Mouse (Mus musculus) stomach, embryonic 15.5 days (tissue): ENCODE data around the gene Ppargc1a. TPM values are rescaled to one million over a fixed set of nuclear protein-coding genes. Genes with fewer than 3 reads are reported as not detected.

Experiments used
- ATAC-seq: fragments of 200-750 bp; cut with Nextera tagmentation; 2 replicates; pipeline ENCODE4 v1.8.0; 2017; ENCODE audit warnings: low read depth, moderate number of reproducible peaks, moderate TSS enrichment; ENCODE audit not compliant: insufficient read depth, low FRiP score
- H3K27ac ChIP-seq: fragments of 300-500 bp; sonication (generic); 2 replicates; pipeline ENCODE4 v1.5.1; 2015; ENCODE audit warnings: mild to moderate bottlenecking, inconsistent platforms
- H3K27me3 ChIP-seq: fragments of 300-500 bp; sonication (generic); replicated peaks from 2 replicates; pipeline ENCODE4 v1.6.1; 2015; ENCODE audit warnings: inconsistent platforms
- H3K36me3 ChIP-seq: fragments of 300-500 bp; sonication (generic); 2 replicates; pipeline ENCODE4 v1.6.1; 2015; ENCODE audit warnings: inconsistent platforms
- H3K4me1 ChIP-seq: fragments of 300-500 bp; sonication (generic); 2 replicates; pipeline ENCODE4 v1.6.1; 2015; ENCODE audit warnings: inconsistent platforms
- H3K4me2 ChIP-seq: fragments of 300-500 bp; sonication (generic); 2 replicates; pipeline ENCODE4 v1.6.1; 2015; ENCODE audit warnings: mild to moderate bottlenecking, inconsistent platforms
- H3K4me3 ChIP-seq: fragments of 300-500 bp; sonication (generic); replicated peaks from 2 replicates; pipeline ENCODE4 v1.5.1; 2015; ENCODE audit warnings: inconsistent platforms
- H3K9ac ChIP-seq: fragments of 300-500 bp; sonication (generic); 2 replicates; pipeline ENCODE4 v1.6.1; 2015; ENCODE audit warnings: inconsistent platforms
- H3K9me3 ChIP-seq: fragments of 300-500 bp; sonication (generic); 2 replicates; pipeline ENCODE4 v1.6.1; 2016; ENCODE audit warnings: inconsistent platforms
- WGBS: fragments of 180-500 bp; shearing (Covaris S2); methylation state at CpG from one replicate; pipeline ENCODE4 v1.1.7; 2015; 5-methylcytosine and 5-hydroxymethylcytosine counted together
- polyA plus RNA-seq: library from polyadenylated mRNA; unstranded; fragments of >200 nt; fragmentation: Nextera tagmentation; extraction: Ambion mirVana; gene quantifications from 2 replicates; pipeline ENCODE4 v1.2.1, GENCODE M21; 2015

The Ppargc1a gene
- 4.3 and 5.4 TPM in 2 replicates for polyA plus RNA-seq

DNA sequence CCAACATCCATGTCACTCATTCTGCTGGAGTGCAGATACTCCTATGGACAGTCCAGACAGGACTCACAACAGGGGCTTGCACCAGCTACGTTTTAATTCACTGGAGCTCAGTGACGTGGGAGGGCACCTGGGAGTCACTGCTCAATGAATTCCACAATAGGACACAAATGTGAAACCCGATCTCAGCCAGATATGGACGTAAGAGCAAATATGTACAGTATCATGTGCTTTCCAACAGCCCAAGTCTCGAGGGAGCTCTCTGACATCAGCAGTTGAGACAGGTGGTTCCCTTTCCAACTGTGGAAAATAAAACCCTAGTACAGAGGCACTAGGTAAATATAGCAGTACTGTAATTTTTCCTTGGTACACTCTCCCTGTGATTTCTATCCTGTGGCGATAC lies at the start of gene Ppargc1a:
Gene Ppargc1a (minus strand): TSS at position 68 of the 400 bp plus-strand sequence.
- H3K27ac ChIP-seq, result 0 out of 2 replicates have a peak within 1 kb of the TSS, but pooled peaks have one; percentile 2
- H3K4me3 ChIP-seq, result no peak within 1 kb of the TSS
- H3K9me3 ChIP-seq, result no peaks in the 10 kb centered on the region
- no peaks in the 10 kb centered on the region for H3K36me3 ChIP-seq
- WGBS, result 36% methylated on average over 6 of the region's 6 CpGs
- no peak within 1 kb of the TSS for H3K9ac ChIP-seq
- no peaks in the 10 kb centered on the region for H3K4me1 ChIP-seq
- no peak within 1 kb of the TSS for H3K4me2 ChIP-seq
- ATAC-seq, result peak; percentile 84
- no peaks in the 10 kb centered on the region for H3K27me3 ChIP-seq

DNA sequence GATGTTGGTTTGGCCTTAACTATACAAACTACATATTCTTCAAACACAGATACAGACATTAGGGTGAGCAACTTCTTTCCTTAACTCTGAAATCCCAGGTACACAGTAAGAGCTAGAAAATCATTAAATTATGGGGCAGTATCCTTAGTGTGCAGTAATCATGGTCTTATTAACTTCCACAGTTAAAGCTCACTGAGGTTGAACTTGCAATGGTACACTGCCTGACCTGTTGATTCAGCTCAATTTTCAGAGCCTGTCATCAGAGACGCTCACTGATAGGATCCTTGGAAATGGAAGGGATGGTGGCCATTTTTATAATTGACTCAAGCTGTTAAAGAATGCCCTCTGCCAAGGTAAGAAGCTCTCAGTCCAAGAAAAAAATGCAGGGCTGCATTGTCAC lies 49.4 kb upstream of the Ppargc1a start:
- no peaks in the 10 kb centered on the region for H3K36me3 ChIP-seq
- 81% methylated on average over 1 of the region's 1 CpGs for WGBS
- H3K4me1 ChIP-seq, result no peaks in the 10 kb centered on the region
- H3K27me3 ChIP-seq, result no peaks in the 10 kb centered on the region
- no peak for ATAC-seq
- no peak overlapping the region for H3K4me2 ChIP-seq
- no peak overlapping the region for H3K27ac ChIP-seq
- no peaks in the 10 kb centered on the region for H3K9me3 ChIP-seq
- no peak overlapping the region for H3K4me3 ChIP-seq
- no peak overlapping the region for H3K9ac ChIP-seq

DNA sequence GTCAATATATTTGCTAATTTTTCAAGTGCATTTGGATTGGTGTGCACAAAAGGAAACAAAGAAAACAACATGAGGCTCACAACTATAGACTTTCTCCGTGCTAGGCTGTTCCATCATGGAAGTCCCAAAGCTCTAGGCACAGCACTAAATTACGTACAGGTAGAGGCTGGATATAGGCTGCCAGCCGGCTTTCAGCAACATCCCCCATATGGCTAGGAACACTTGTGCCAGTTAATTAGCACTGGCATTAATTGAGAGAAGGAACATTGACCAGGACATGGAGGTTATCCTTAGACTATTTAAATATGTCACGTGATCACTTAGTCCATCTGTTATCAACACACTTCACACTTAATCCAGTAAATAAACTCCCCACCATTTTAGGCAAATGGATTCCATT lies 44.5 kb upstream of the Ppargc1a start:
- Histone ChIP-seq H3K9ac (no peak overlapping the region), H3K36me3 (no peaks in the 10 kb centered on the region), H3K9me3 (no peaks in the 10 kb centered on the region), H3K27ac (no peak overlapping the region), H3K4me1 (no peaks in the 10 kb centered on the region), H3K27me3 (no peaks in the 10 kb centered on the region), H3K4me2 (no peak overlapping the region), H3K4me3 (no peak overlapping the region)
- ATAC-seq, result no peak
- 90% methylated on average over 4 of the region's 4 CpGs for WGBS

DNA sequence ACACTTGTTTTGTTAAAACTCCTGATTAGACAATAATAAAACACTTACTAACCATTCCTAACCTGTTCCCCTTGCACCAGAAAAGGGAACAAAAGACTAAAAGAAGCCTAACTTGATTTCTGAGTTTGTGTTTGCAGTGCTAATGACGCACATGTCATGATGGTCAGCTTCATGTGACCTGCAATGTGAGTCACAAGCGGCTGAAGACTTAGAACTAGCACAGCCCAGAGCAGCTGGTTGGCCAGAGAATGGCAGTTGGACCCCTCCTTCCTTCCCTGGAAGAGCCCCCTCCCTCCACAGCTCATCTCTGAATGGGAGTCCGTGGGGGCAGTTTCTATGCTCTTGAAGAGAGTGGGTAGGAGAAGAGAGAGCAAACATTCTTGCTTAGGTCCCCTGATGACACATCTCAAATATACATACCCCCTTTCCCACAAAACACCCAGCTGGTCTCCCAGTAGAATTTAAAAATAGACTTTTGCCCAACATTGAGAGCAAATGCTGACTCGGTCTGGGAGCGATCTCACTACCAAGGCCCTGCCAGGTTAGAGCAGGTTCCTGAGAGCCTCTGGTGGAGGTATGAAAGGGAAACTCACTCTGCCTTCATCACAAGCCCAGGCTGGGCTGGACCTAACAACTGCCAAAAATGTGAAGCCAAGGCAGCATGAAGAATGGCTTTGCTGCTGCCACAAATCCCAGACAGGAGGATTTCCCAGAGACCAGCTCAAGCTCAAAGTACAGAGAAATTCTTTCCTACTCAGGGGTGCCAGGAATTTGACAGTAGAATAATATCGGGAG lies 40.4 kb upstream of the Ppargc1a start:
- Histone ChIP-seq H3K27me3 (no peaks in the 10 kb centered on the region), H3K4me3 (no peak overlapping the region), H3K9me3 (no peaks in the 10 kb centered on the region), H3K4me2 (no peak overlapping the region), H3K4me1 (no peaks in the 10 kb centered on the region), H3K9ac (no peak overlapping the region), H3K27ac (peak overlapping the region; percentile 5; the same call in 1 of the 2 replicates), H3K36me3 (no peaks in the 10 kb centered on the region)
- 59% methylated on average over 6 of the region's 6 CpGs for WGBS
- 0 out of 2 replicates have a peak, but pooled peaks have one; percentile 50 for ATAC-seq

DNA sequence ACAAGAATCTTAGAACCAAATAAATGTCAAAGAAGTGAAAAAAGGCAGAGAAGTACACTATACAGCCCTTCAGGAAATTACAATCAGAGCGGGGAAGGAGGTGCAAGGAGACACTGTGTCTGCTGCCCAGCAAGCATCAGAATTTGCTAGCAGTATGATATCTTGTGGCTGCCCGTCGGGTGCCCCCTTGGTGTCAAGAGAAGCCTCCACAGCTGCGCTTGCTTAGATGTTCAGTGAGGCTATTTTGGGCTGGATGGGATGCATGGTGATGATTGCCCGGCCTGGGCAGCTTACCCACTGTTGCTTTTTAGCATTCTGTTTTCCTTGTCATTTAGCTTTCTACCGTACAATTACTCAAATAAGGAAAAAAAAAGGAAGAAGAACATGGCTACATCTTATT lies 32.0 kb upstream of the Ppargc1a start:
- no peaks in the 10 kb centered on the region for H3K27me3 ChIP-seq
- no peak overlapping the region for H3K27ac ChIP-seq
- no peaks in the 10 kb centered on the region for H3K9me3 ChIP-seq
- no peak overlapping the region for H3K4me2 ChIP-seq
- H3K4me3 ChIP-seq, result no peak overlapping the region
- 61% methylated on average over 6 of the region's 6 CpGs for WGBS
- no peaks in the 10 kb centered on the region for H3K4me1 ChIP-seq
- no peak overlapping the region for H3K9ac ChIP-seq
- no peak for ATAC-seq
- H3K36me3 ChIP-seq, result no peaks in the 10 kb centered on the region

DNA sequence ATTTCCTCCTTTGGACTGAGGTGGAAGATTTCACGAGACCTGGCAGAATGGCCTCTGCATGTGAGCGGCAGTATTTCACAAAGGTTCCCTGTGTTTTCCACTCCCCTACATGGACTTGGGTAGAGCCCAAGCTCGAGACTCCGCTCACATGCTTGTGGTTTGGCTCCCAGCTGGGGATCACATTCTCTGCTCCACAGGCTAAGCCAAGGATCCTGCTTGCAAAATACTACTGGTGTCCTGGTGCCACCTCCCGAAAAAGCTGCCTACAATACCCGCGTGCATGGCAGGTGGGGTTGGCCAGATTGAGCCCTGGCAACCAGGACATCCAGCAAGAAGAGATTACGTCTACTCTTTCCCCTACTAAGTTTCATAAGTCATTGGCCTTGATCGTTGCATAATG lies 28.1 kb upstream of the Ppargc1a start:
- H3K4me3 ChIP-seq, result no peak overlapping the region
- ATAC-seq, result no peak
- H3K36me3 ChIP-seq, result no peaks in the 10 kb centered on the region
- 89% methylated on average over 9 of the region's 9 CpGs for WGBS
- no peaks in the 10 kb centered on the region for H3K27me3 ChIP-seq
- H3K4me2 ChIP-seq, result no peak overlapping the region
- peaks cover 5% of the 10 kb centered on the region; the same call in 1 of the 2 replicates for H3K4me1 ChIP-seq
- H3K27ac ChIP-seq, result no peak overlapping the region
- no peak overlapping the region for H3K9ac ChIP-seq
- H3K9me3 ChIP-seq, result no peaks in the 10 kb centered on the region

DNA sequence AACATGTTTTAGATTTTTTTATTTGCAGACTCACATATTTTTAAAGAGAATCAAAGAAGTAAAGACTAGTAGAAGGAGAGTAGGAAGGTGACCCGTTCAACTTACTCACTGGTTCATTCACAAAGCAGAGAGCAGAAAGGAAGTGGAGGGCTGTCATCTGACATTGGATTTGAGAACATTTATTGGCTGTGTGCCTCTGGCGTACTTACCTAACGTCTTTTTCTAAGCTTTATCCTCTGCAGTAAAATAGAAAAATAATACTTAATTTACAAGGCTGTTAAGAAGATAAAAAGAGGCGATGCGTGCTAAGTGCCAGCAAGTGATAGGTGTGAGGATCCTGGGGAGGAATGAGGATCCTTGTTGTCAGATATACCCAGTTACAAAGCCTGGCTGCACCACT lies 24.7 kb upstream of the Ppargc1a start:
- no peaks in the 10 kb centered on the region for H3K36me3 ChIP-seq
- no peak for ATAC-seq
- no peaks in the 10 kb centered on the region for H3K9me3 ChIP-seq
- peaks cover 5% of the 10 kb centered on the region; the same call in 1 of the 2 replicates for H3K4me1 ChIP-seq
- no peak overlapping the region for H3K27ac ChIP-seq
- no peak overlapping the region for H3K4me3 ChIP-seq
- no peaks in the 10 kb centered on the region for H3K27me3 ChIP-seq
- H3K4me2 ChIP-seq, result no peak overlapping the region
- no peak overlapping the region for H3K9ac ChIP-seq
- WGBS, result 40% methylated on average over 5 of the region's 5 CpGs

DNA sequence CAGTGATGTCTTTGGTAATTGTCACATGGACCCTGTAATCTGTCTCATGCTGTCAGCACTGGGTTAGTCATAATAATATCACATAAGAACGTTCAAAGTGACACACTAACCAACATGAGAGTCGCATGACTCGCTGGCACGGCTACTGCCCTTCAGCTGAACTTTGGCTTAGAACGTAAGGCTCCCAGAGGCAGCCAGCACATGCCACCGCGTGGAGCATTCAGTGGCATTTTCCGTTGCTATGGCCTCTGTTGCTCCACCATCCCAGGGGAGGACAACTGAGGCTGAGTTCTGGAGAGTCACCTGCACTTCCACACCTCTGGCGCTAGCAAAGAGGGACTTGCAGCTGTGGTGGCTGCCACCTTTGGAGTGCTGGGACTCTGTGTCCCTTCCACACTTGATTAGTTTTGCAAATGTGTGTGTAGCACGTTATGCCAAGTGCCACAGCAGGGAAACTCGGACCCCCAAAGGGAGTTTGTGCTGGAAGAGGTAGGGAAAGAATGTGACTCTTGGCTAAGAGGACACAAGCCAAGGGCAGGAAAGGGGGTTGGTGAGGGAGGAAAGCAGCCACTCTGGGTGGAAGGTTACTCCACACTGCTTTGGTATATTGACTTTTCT lies 24.1 kb upstream of the Ppargc1a start:
- Histone ChIP-seq H3K4me2 (peak overlapping the region; percentile 3; the same call in 1 of the 2 replicates), H3K9me3 (no peaks in the 10 kb centered on the region), H3K36me3 (no peaks in the 10 kb centered on the region), H3K9ac (no peak overlapping the region), H3K4me3 (no peak overlapping the region), H3K4me1 (peaks cover 5% of the 10 kb centered on the region; the same call in 1 of the 2 replicates), H3K27ac (no peak overlapping the region), H3K27me3 (no peaks in the 10 kb centered on the region)
- peak; percentile 43; the same call in 1 of the 2 replicates for ATAC-seq
- WGBS, result 10% methylated on average over 11 of the region's 11 CpGs

DNA sequence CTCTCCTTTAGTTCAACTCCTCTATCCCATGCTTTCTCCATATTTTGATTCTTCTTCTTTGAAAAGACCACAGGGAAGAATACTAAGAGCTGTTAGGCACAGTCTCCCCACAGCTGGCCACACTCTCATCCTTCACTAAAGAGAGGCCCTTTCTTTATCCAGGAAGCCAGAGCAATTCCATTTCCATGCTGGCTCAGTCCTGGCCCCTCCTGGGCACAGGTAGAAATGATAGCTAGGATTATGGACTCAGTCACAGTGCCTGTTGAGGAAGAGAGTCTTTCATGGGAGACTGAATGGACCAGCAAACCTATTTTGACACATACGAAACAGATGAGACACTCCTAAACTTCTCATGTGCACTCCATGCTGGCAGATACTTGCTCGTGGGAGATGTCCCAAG lies 18.7 kb upstream of the Ppargc1a start:
- Histone ChIP-seq H3K27me3 (no peaks in the 10 kb centered on the region), H3K27ac (no peak overlapping the region), H3K36me3 (no peaks in the 10 kb centered on the region), H3K4me1 (peaks cover 6% of the 10 kb centered on the region; the same call in 1 of the 2 replicates), H3K9ac (no peak overlapping the region), H3K4me3 (no peak overlapping the region), H3K9me3 (no peaks in the 10 kb centered on the region), H3K4me2 (no peak overlapping the region)
- no peak for ATAC-seq
- WGBS, result 81% methylated on average over 2 of the region's 2 CpGs

DNA sequence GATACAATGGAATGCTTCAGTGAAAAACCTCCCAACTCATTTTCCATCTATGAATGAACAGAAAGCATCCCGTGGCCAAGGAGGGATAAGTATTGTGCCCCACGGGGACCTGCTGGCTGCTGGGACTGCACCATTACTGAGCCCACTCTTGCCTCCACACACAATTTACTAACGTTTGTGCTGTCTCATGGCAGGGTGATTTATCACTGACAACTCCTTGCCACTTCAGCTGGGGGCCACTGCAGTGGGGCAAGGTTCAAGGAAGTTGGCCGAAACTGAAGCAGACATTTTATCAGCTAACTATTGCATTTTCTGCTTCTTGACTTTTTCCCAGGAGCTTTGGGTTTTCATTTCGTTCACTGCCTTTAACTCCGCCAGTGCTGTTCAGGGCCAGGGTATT lies 17.5 kb upstream of the Ppargc1a start:
- no peak for ATAC-seq

DNA sequence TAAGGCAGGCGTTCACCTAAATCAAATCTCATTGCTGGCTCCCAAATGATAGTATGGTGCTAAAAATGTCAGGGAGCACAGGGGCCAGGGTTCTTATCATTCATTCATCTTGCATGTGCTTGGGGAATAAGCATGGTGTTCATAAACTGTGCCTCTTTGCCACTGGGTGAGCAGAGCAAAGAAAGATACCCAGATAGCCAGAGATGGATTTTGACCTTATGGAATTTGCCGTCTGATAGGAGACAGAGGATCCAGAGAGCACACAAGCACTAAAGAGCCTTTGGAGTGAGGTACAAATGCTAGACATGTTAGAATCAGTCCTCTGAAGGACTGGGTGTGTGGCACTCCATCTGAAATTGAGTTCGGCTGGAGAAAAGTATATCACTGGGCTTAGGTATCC lies 16.7 kb upstream of the Ppargc1a start:
- ATAC-seq, result no peak
- no peaks in the 10 kb centered on the region for H3K9me3 ChIP-seq
- no peak overlapping the region; the same call in 1 of the 2 replicates for H3K4me2 ChIP-seq
- H3K27me3 ChIP-seq, result no peaks in the 10 kb centered on the region
- no peak overlapping the region for H3K4me3 ChIP-seq
- no peak overlapping the region for H3K9ac ChIP-seq
- no peaks in the 10 kb centered on the region for H3K36me3 ChIP-seq
- no peak overlapping the region for H3K27ac ChIP-seq
- 83% methylated on average over 3 of the region's 3 CpGs for WGBS
- peaks cover 6% of the 10 kb centered on the region; the same call in 1 of the 2 replicates for H3K4me1 ChIP-seq

More for the DNA sequence above, 17.5 kb upstream of the Ppargc1a start:
- Histone ChIP-seq H3K9me3 (no peaks in the 10 kb centered on the region), H3K4me1 (peaks cover 6% of the 10 kb centered on the region; the same call in 1 of the 2 replicates), H3K27ac (no peak overlapping the region), H3K4me2 (0 out of 2 replicates have a peak overlapping the region, but pooled peaks have one; percentile 0), H3K27me3 (no peaks in the 10 kb centered on the region), H3K9ac (no peak overlapping the region), H3K4me3 (no peak overlapping the region), H3K36me3 (no peaks in the 10 kb centered on the region)
- 28% methylated on average over 6 of the region's 6 CpGs for WGBS

DNA sequence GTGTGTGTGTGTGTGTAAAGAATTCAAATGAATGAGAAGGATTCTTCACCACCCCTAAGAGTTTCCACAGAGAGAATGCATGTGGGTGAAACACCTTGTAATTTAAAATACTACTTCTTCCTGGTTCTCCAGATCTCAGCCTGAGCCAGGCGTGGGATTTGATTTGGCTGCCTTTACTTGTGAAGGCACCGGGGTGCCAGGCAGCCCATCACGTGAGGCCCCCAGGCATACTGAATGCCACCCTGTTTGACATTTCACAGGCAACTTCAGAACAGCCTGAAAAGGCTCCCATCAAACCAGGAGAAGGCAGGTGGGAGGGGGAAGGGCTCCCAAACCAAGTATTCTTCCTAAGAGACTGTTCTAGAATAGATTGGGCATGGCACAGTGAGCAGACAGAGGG lies 16.1 kb upstream of the Ppargc1a start:
- WGBS, result 79% methylated on average over 3 of the region's 3 CpGs

More for the DNA sequence above, 16.1 kb upstream of the Ppargc1a start:
- Histone ChIP-seq H3K4me2 (no peak overlapping the region), H3K27me3 (no peaks in the 10 kb centered on the region), H3K9me3 (no peaks in the 10 kb centered on the region), H3K4me1 (peaks cover 6% of the 10 kb centered on the region; the same call in 1 of the 2 replicates), H3K4me3 (no peak overlapping the region), H3K27ac (no peak overlapping the region), H3K36me3 (no peaks in the 10 kb centered on the region), H3K9ac (no peak overlapping the region)
- no peak for ATAC-seq
